In the genomic region with DNA sequence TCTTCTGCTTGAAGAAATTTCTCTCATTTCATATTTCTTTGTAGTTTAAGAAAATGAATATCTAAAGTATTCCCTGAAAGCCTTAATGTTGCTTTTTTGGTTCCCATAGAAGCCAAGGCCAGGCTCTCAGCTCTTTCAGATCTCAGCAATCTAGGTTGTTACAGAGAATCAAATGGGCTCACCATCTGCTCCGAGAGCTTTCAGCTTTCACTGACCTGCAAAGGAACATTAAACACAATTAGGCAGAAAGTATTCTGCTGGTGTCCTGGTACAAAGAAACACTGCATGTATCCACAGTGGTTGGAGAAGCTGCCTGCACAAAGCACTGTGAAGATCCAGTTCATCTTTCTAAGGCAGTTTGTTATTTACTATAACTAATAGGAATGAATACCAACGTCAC, we compare ENCODE assay signal across 23 mouse cellular contexts. TPM values are rescaled to one million over a fixed set of nuclear protein-coding genes. Genes with fewer than 3 reads are reported as not detected.
A peak's percentile ranks its signal among the peaks of the same experiment; 100 is the strongest.
DNase-seq lines count a peak whose midpoint lies in the region; ATAC-seq lines count a peak whose summit lies in the region.
"Had no signal": no experiment of that assay in that cellular context is flagged by ENCODE, and none has a peak within 500 bp of the region (broad histone marks: within the 10 kb centered on the region; RNA-seq: fewer than 3 reads in every experiment).

No protein-coding gene starts in this region.

- H3K9ac ChIP-seq in heart, embryonic 11.5 days (ENCODE audit: low read depth, low read length) = no peak overlapping the region

- no peak for DNase-seq in frontal cortex, postnatal 14 days (ENCODE audit: low spot score in 2 of 2)
- peak; percentile 19 for DNase-seq in retina, embryonic 14.5 days (ENCODE audit: low spot score)
- no peak for DNase-seq in retina, postnatal 1 day
- peak; percentile 58 for DNase-seq in testis, postnatal 14 days (ENCODE audit: low spot score)
- no peak for DNase-seq in testis, postnatal 10 days (ENCODE audit: low spot score)
- peak; percentile 57 for DNase-seq in brain, adult 2 months (ENCODE audit: low read depth, low spot score)
- DNase-seq: adrenal gland, adult 2 months; adrenal gland, adult 8-10 months; adrenal gland, postnatal 10 days; adrenal gland, postnatal 14 days; adrenal gland, postnatal 25 days; adrenal gland, postnatal 36 days; B cell, adult 2 months; cerebellum, adult 11 months; cerebellum, adult 11-12 months; cerebellum, adult 18-20 months had no signal

- WGBS in heart, embryonic 11.5 days (ENCODE audit: insufficient replicate concordance) = 67% methylated on average over 2 of the region's 2 CpGs

- peak; percentile 55 for ATAC-seq in frontal cortex, adult (ENCODE audit: low TSS enrichment)
- ATAC-seq in heart, embryonic 11.5 days (replicated peaks; ENCODE audit: insufficient number of reproducible peaks, low FRiP score, low TSS enrichment) = no peak
- ATAC-seq: activated CD4-positive, CD25-positive, alpha-beta regulatory T cell, adult 4 months; CD4-positive, CD25-positive, alpha-beta regulatory T cell, adult 4 months; Patski had no signal

- no peaks in the 10 kb centered on the region for H3K27me3 ChIP-seq in heart, embryonic 11.5 days (ENCODE audit: control insufficient read depth, insufficient read depth, low read length)
- H3K27me3 ChIP-seq: CH12.LX, Patski had no signal

- H3K4me3 ChIP-seq in heart, embryonic 11.5 days (ENCODE audit: low read depth, low read length) = no peak overlapping the region

- no peaks in the 10 kb centered on the region for H3K36me3 ChIP-seq in heart, embryonic 11.5 days (ENCODE audit: control insufficient read depth, insufficient read depth, low read length)
- H3K36me3 ChIP-seq: G1E had no signal

- peaks cover 4% of the 10 kb centered on the region for H3K4me1 ChIP-seq in heart, embryonic 11.5 days (ENCODE audit: control insufficient read depth, insufficient read depth, low read length)

- H3K9me3 ChIP-seq in heart, embryonic 11.5 days (replicated peaks; ENCODE audit: control insufficient read depth, low read length) = no peaks in the 10 kb centered on the region
- H3K9me3 ChIP-seq: G1E had no signal

- H3K4me2 ChIP-seq in heart, embryonic 11.5 days = no peak overlapping the region

- H3K27ac ChIP-seq in heart, embryonic 11.5 days (ENCODE audit: low read depth, low read length) = no peak overlapping the region

RNA-seq across cellular contexts. Expression of gene Sesn3, which starts 32.6 kb away (rescaled TPM):
- 15.9 and 21.0 TPM in 2 replicates for polyA plus RNA-seq in heart, embryonic 11.5 days (2014; fragmentation: Nextera tagmentation; extraction: Ambion mirVana)

Comparison
In these comparisons a context has a peak if more than half of its experiments do, and no peak if none do; other contexts are left out.
1. DNase-seq: peak in retina, embryonic 14.5 days (single experiment), testis, postnatal 14 days (single experiment) and brain, adult 2 months (single experiment); none in frontal cortex, postnatal 14 days (0 of 2), retina, postnatal 1 day (single experiment) and testis, postnatal 10 days (single experiment).